Mouse (Mus musculus) megakaryocyte, embryonic 14.5 days (primary cell): ENCODE measurements around the gene Lrch1.

Source experiments
- FLI1 ChIP-seq: IDR thresholded peaks from 2 replicates; pipeline ENCODE4 v1.6.1; 2012; ENCODE audit warnings: low read length, inconsistent platforms, mixed read lengths
- GATA1 ChIP-seq: IDR thresholded peaks from 3 replicates; pipeline ENCODE4 v1.6.1; 2012; ENCODE audit warnings: mixed read lengths, low read length, inconsistent platforms, borderline replicate concordance

- TF ChIP-seq GATA1, result no peak
- no peak for TF ChIP-seq FLI1
These were observed 79.3 kb downstream of the Lrch1 start for GRCm38 (mm10) chr14:74868188-74868901.
